Mouse (Mus musculus) effector memory CD4-positive, alpha-beta T cell, adult 7 months (primary cell): ENCODE measurements around the gene Mccc1. TPM values are rescaled to one million over a fixed set of nuclear protein-coding genes. Genes with fewer than 3 reads are reported as not detected.

Source experiments
- polyA plus RNA-seq: library from polyadenylated mRNA; unstranded; fragments of 100-300 nt; shearing (Covaris generic); gene quantifications from one replicate; pipeline ENCODE4 v1.2.1, GENCODE M21; 2017

The Mccc1 gene
- 23.2 TPM for polyA plus RNA-seq

GRCm38 (mm10) chr3:36000275-36001239, at the start of gene Mccc1:
Gene Mccc1, minus strand, starts transcription at chr3:36000678.

GRCm38 (mm10) chr3:35937345-35937744, 63.1 kb downstream of the Mccc1 start, which contains the start of gene Dcun1d1:
Gene Dcun1d1, minus strand, starts transcription at chr3:35937445.

Other genes starting within 250 kb of the Mccc1 start
- 216 TPM for gene Atp11b, start 246.6 kb downstream of the Mccc1 start, polyA plus RNA-seq
- 68.8 TPM for gene Dcun1d1, start 63.2 kb downstream of the Mccc1 start, polyA plus RNA-seq
- gene Ccdc144b, start 52.9 kb upstream of the Mccc1 start, polyA plus RNA-seq, result 0.17 TPM
- 39.7 TPM for gene Acad9, start 65.3 kb upstream of the Mccc1 start, polyA plus RNA-seq
- gene D3Ertd254e, start 150.3 kb upstream of the Mccc1 start, polyA plus RNA-seq, result 1.8 TPM
- gene Qrfpr, start 221.6 kb upstream of the Mccc1 start, polyA plus RNA-seq, result not detected